Mouse (Mus musculus): ENCODE data around the gene Mbtd1. TPM values are rescaled to one million over a fixed set of nuclear protein-coding genes. Genes with fewer than 3 reads are reported as not detected.

Mbtd1 gene
- polyA plus RNA-seq (2011; ENCODE audit: insufficient read depth, insufficient read length, low replicate concordance, missing spikeins): 9.4 and 20.3 TPM in 2 replicates

DNA sequence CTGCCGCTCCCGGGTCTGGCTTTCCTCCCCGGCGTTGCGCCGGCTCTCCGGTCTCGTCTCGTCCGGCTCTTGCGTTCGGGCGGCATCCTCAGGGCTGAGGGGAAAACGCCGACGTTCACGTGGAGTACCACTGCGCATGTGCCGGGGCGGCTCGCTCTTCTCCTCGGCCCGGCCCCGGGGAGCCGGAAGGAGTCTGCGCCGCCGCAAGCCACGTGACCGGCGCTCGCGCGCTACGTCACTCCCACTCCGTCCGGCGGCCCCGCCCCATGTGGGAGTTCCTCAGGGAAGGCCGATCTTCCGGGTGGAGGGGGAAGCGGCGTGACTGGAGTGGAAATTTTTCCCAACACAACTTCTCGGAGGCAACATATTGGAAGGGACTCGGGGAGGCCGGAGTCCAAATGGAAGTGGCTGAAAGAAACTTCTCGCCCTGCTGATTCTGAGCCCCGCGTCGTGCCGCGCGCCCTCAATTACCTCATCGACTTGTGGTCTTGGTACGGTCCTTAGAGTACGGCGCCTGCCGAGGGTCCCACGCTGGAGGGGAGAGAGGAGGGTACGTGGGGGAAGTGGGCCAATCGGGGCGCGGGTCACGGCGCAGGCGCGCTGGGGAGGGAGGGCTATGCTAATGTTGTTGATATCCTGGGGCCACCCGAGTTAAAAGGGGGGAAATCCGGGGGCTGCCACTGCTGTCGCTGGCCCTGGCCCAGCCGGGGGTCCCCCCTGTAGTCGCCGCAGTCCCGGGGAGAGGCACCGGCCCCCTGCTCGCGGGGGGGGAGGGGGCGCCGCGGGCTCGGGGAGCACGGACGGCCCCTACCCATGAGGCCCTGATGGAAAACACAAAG lies at the start of gene Mbtd1, which contains the start of gene Utp18:
Gene Mbtd1 (plus strand): TSS at position 281 of the 839 bp plus-strand sequence.
Gene Utp18 (minus strand): TSS at position 195 of the 839 bp plus-strand sequence.
- under 1% methylated on average over 83 of the region's 83 CpGs for WGBS
- TF ChIP-seq POLR2A (IDR thresholded peaks at IDR 0.05; ENCODE audit: borderline replicate concordance, control insufficient read depth, low read depth, low read length) (peak; percentile 37; the same call in 1 of the 2 replicates), CTCF (IDR thresholded peaks at IDR 0.05; ENCODE audit: control insufficient read depth, insufficient read depth, low read length) (no peak; the same call in 1 of the 2 replicates)
- peak within 1 kb of the TSS; percentile 98 for H3K27ac ChIP-seq (ENCODE audit: control insufficient read depth, insufficient read depth, low read depth, low read length, poor library complexity)
- H3K4me3 ChIP-seq (replicated peaks; ENCODE audit: control insufficient read depth, low read depth, low read length): peak within 1 kb of the TSS; percentile 95
- H3K4me1 ChIP-seq (ENCODE audit: control insufficient read depth, insufficient read depth, low read length): no peaks in the 10 kb centered on the region

GRCm38 (mm10) chr11:93847342-93847741 lies 38.3 kb upstream of the Mbtd1 start:
- WGBS: 71% methylated on average over 2 of the region's 2 CpGs
- TF ChIP-seq POLR2A (IDR thresholded peaks at IDR 0.05; ENCODE audit: borderline replicate concordance, control insufficient read depth, low read depth, low read length) (no peak), CTCF (IDR thresholded peaks at IDR 0.05; ENCODE audit: control insufficient read depth, insufficient read depth, low read length) (no peak)

GRCm38 (mm10) chr11:93852546-93852945 lies 33.1 kb upstream of the Mbtd1 start:
- no peak overlapping the region for H3K4me3 ChIP-seq (replicated peaks; ENCODE audit: control insufficient read depth, low read depth, low read length)
- no peaks in the 10 kb centered on the region for H3K4me1 ChIP-seq (ENCODE audit: control insufficient read depth, insufficient read depth, low read length)
- TF ChIP-seq CTCF (IDR thresholded peaks at IDR 0.05; ENCODE audit: control insufficient read depth, insufficient read depth, low read length) (no peak), POLR2A (IDR thresholded peaks at IDR 0.05; ENCODE audit: borderline replicate concordance, control insufficient read depth, low read depth, low read length) (no peak)
- 72% methylated on average over 3 of the region's 3 CpGs for WGBS
- H3K27ac ChIP-seq (ENCODE audit: control insufficient read depth, insufficient read depth, low read depth, low read length, poor library complexity): no peak overlapping the region

More at GRCm38 (mm10) chr11:93847342-93847741, 38.3 kb upstream of the Mbtd1 start:
- no peaks in the 10 kb centered on the region for H3K4me1 ChIP-seq (ENCODE audit: control insufficient read depth, insufficient read depth, low read length)
- H3K4me3 ChIP-seq (replicated peaks; ENCODE audit: control insufficient read depth, low read depth, low read length): no peak overlapping the region
- H3K27ac ChIP-seq (ENCODE audit: control insufficient read depth, insufficient read depth, low read depth, low read length, poor library complexity): no peak overlapping the region

DNA sequence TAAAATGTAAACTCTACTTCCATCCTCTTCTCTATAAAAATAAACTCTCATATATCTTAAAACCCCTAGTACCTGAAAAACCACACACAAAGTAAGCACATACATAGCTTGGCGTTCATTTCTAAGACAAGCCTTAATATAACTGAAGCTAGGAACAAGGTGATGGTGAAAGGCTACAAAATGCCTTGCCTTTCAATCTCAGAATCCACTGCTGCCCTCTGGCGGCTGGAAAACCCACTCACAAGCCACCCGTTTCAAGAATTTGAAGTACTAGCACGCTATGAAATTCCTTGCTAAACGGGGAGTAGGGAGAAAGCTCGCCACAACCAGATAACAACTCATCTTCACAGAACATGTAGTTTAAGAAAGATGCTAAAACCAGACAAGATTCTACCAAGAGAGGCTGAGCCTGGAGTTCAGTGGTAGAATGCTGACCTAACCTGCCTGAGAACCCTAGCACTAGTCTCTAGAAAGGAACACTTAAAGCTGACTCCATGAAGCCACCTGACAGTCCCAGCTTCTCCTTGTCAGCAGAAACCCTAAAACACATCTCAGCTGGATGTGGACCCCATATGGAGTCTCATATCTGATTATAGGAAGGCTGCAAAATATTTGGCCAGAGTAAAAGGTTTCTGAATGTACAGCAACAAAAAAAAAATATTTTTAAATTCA lies 29.2 kb upstream of the Mbtd1 start:
- WGBS: 2% methylated on average over 6 of the region's 6 CpGs

GRCm38 (mm10) chr11:93860540-93861172 lies 25.0 kb upstream of the Mbtd1 start:
- Histone ChIP-seq H3K4me3 (replicated peaks; ENCODE audit: control insufficient read depth, low read depth, low read length) (no peak overlapping the region), H3K27ac (ENCODE audit: control insufficient read depth, insufficient read depth, low read depth, low read length, poor library complexity) (no peak overlapping the region), H3K4me1 (ENCODE audit: control insufficient read depth, insufficient read depth, low read length) (no peaks in the 10 kb centered on the region; the same call in 1 of the 2 replicates)
- TF ChIP-seq CTCF (IDR thresholded peaks at IDR 0.05; ENCODE audit: control insufficient read depth, insufficient read depth, low read length): no peak
- 90% methylated on average over 1 of the region's 1 CpGs for WGBS

More for the DNA sequence above, 29.2 kb upstream of the Mbtd1 start:
- no peak overlapping the region for H3K27ac ChIP-seq (ENCODE audit: control insufficient read depth, insufficient read depth, low read depth, low read length, poor library complexity)
- TF ChIP-seq POLR2A (IDR thresholded peaks at IDR 0.05; ENCODE audit: borderline replicate concordance, control insufficient read depth, low read depth, low read length) (no peak), CTCF (IDR thresholded peaks at IDR 0.05; ENCODE audit: control insufficient read depth, insufficient read depth, low read length) (peak; percentile 70)
- no peaks in the 10 kb centered on the region for H3K4me1 ChIP-seq (ENCODE audit: control insufficient read depth, insufficient read depth, low read length)
- no peak overlapping the region for H3K4me3 ChIP-seq (replicated peaks; ENCODE audit: control insufficient read depth, low read depth, low read length)

- H3K4me3 ChIP-seq (replicated peaks; ENCODE audit: control insufficient read depth, low read depth, low read length): no peak overlapping the region
- 73% methylated on average over 2 of the region's 2 CpGs for WGBS
- H3K27ac ChIP-seq (ENCODE audit: control insufficient read depth, insufficient read depth, low read depth, low read length, poor library complexity): no peak overlapping the region
- TF ChIP-seq POLR2A (IDR thresholded peaks at IDR 0.05; ENCODE audit: borderline replicate concordance, control insufficient read depth, low read depth, low read length): no peak
- no peak for TF ChIP-seq CTCF (IDR thresholded peaks at IDR 0.05; ENCODE audit: control insufficient read depth, insufficient read depth, low read length)
- H3K4me1 ChIP-seq (ENCODE audit: control insufficient read depth, insufficient read depth, low read length): no peaks in the 10 kb centered on the region; the same call in 1 of the 2 replicates
Measured at GRCm38 (mm10) chr11:93861193-93861592, 24.5 kb upstream of the Mbtd1 start.

- Histone ChIP-seq H3K27ac (ENCODE audit: control insufficient read depth, insufficient read depth, low read depth, low read length, poor library complexity) (no peak overlapping the region), H3K4me1 (ENCODE audit: control insufficient read depth, insufficient read depth, low read length) (no peaks in the 10 kb centered on the region; the same call in 1 of the 2 replicates), H3K4me3 (replicated peaks; ENCODE audit: control insufficient read depth, low read depth, low read length) (no peak overlapping the region)
- WGBS: 82% methylated on average over 4 of the region's 4 CpGs
- TF ChIP-seq POLR2A (IDR thresholded peaks at IDR 0.05; ENCODE audit: borderline replicate concordance, control insufficient read depth, low read depth, low read length) (no peak), CTCF (IDR thresholded peaks at IDR 0.05; ENCODE audit: control insufficient read depth, insufficient read depth, low read length) (no peak)
Measured at GRCm38 (mm10) chr11:93862045-93862623, 23.5 kb upstream of the Mbtd1 start.
